Mouse (Mus musculus) ES-E14 (cell line): ENCODE results near the gene Smox.

Source experiments
- HCFC1 ChIP-seq: IDR thresholded peaks from 2 replicates; pipeline ENCODE4 v1.6.1; 2012; ENCODE audit warnings: low read length, inconsistent platforms, borderline replicate concordance; ENCODE audit not compliant: insufficient read depth
- MAFK ChIP-seq: IDR thresholded peaks from 2 replicates; pipeline ENCODE4 v1.6.1; 2014; ENCODE audit warnings: mild to moderate bottlenecking, low read depth, low read length, inconsistent platforms; ENCODE audit not compliant: insufficient read depth
- ZC3H11A ChIP-seq: IDR thresholded peaks from 2 replicates; pipeline ENCODE4 v1.6.1; 2012; ENCODE audit warnings: low read depth, mild to moderate bottlenecking, inconsistent platforms, low read length, borderline replicate concordance

- TF ChIP-seq HCFC1, result no peak
- no peak for TF ChIP-seq ZC3H11A
- TF ChIP-seq MAFK, result no peak
These were observed 50.4 kb downstream of the Smox start for GRCm38 (mm10) chr2:131541686-131542085.
